Mouse (Mus musculus) c-Kit-positive CD71-negative TER-119-negative erythroid progenitor cells, embryonic 14.5 days (primary cell): ENCODE measurements at regions not wholly inside any gene's neighbourhood (a gene's known extent, or its start where the extent isn't known, plus 50 kb on each side); places are given as distances from the start of the nearest gene placed in this dataset.

Experiments
- DNase-seq: peaks from one replicate; pipeline ENCODE4 v3.0.0-alpha.2; 2013; ENCODE audit warnings: low read depth

DNA sequence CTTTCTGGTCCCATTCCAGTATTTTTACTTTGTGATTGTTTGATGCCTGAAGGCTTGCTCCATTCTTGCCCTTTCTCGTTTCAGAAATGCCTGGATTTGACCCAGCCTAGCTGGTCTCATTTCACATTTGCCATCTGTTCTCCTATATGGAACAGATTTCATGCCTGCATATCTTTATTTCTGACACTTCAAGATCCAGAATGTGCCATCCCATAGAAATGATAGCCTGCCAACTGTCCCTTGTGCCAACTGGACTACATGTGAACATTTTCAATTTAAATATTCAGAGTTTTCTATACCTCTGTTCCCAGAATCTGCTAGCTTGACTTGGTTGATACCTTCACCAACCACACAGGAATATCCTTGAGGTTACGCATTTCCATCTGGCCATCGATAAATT is 669.0 kb downstream of the Fscb start:
- no peak for DNase-seq

- no peak for DNase-seq
Measured at GRCm38 (mm10) chr12:63804008-63804407, 670.5 kb downstream of the Fscb start.

GRCm38 (mm10) chr12:63791667-63792066 is 682.8 kb downstream of the Fscb start:
- no peak for DNase-seq

DNA sequence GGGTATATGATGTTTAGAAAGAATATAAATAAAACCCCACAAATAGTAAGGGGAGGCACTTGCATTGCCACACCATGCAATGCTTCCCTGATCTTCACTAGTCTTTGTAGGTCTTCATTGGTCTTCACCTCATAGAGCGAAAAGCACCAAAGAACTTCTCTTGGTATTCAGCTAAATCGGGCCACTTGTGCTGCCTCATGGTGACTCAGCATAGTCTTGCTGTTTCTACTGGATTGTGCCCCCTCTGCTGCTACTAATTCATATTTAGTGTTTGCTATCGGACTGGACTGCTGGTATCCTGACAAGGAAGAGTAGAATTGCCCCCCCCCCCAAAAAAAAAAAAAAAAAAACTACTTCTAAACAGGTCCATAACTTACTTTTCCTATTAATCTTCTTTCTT is 696.6 kb downstream of the Fscb start:
- no peak for DNase-seq

DNA sequence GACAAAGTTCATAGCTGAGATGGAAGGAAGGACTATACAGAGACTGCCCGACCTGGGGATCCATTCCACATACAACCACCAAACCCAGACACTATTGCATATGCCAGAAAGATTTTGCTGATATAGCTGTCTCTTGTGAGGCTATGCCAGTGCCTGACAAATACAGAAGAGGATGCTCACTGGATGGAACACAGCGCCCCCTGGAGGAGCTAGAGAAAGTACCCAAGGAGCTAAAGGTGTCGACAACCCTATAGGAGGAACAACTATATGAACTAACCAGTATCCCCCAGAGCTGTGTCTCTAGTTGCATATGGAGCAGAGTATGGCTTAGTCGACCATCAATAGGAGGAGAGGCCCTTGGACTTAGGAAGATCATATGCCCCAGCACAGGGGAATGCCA is 713.4 kb downstream of the Fscb start:
- peak; percentile 1 for DNase-seq
